Mouse (Mus musculus) forebrain, embryonic 16.5 days (tissue): ENCODE data around the gene D430019H16Rik. TPM values are rescaled to one million over a fixed set of nuclear protein-coding genes. Genes with fewer than 3 reads are reported as not detected.

ENCODE experiments used
- ATAC-seq: fragments of 200-750 bp; cut with Nextera tagmentation; 2 replicates; pipeline ENCODE4 v1.8.0; 2017; ENCODE audit warnings: mild to moderate bottlenecking, moderate library complexity
- H3K27ac ChIP-seq: fragments of 300-500 bp; sonication (generic); 2 replicates; pipeline ENCODE4 v1.5.1; 2014; ENCODE audit warnings: low read length, control low read depth
- H3K27me3 ChIP-seq: fragments of 300-500 bp; sonication (generic); replicated peaks from 2 replicates; pipeline ENCODE4 v1.6.1; 2014; ENCODE audit warnings: low read length; ENCODE audit not compliant: control insufficient read depth, insufficient read depth
- H3K36me3 ChIP-seq: fragments of 300-500 bp; sonication (generic); 2 replicates; pipeline ENCODE4 v1.6.1; 2014; ENCODE audit not compliant: control insufficient read depth, insufficient read depth
- H3K4me1 ChIP-seq: fragments of 300-500 bp; sonication (generic); replicated peaks from 2 replicates; pipeline ENCODE4 v1.6.1; 2014; ENCODE audit warnings: low read length; ENCODE audit not compliant: control insufficient read depth, insufficient read depth
- H3K4me2 ChIP-seq: fragments of 300-500 bp; sonication (generic); 2 replicates; pipeline ENCODE4 v1.6.1; 2014; ENCODE audit warnings: mild to moderate bottlenecking, low read length, control low read depth
- H3K4me3 ChIP-seq: fragments of 300-500 bp; sonication (generic); replicated peaks from 2 replicates; pipeline ENCODE4 v1.5.1; 2014; ENCODE audit warnings: mild to moderate bottlenecking, low read length, control low read depth
- H3K9ac ChIP-seq: fragments of 300-500 bp; sonication (generic); replicated peaks from 2 replicates; pipeline ENCODE4 v1.6.1; 2014; ENCODE audit warnings: low read depth, low read length, control low read depth
- H3K9me3 ChIP-seq: fragments of 300-500 bp; sonication (generic); 2 replicates; pipeline ENCODE4 v1.6.1; 2016; ENCODE audit warnings: low read length; ENCODE audit not compliant: control insufficient read depth
- WGBS: fragments of 180-500 bp; shearing (Covaris S2); extraction: QIAGEN DNeasy Blood & Tissue Kit; methylation state at CpG from one replicate; pipeline ENCODE4 v1.1.7; 2014; 5-methylcytosine and 5-hydroxymethylcytosine counted together
- polyA plus RNA-seq: library from polyadenylated mRNA; unstranded; fragments of >200 nt; fragmentation: Nextera tagmentation; extraction: Ambion mirVana; gene quantifications from 2 replicates; pipeline ENCODE4 v1.2.1, GENCODE M21; 2015

D430019H16Rik gene
- polyA plus RNA-seq, 1 experiment from 2014 or later, result 17.8 TPM

- Histone ChIP-seq H3K9ac (no peak overlapping the region), H3K27me3 (no peaks in the 10 kb centered on the region), H3K9me3 (no peaks in the 10 kb centered on the region), H3K4me2 (no peak overlapping the region), H3K27ac (peak overlapping the region; percentile 34; the same call in 1 of the 2 replicates), H3K36me3 (peaks cover 4% of the 10 kb centered on the region), H3K4me3 (no peak overlapping the region), H3K4me1 (peaks cover 8% of the 10 kb centered on the region)
- peak; percentile 49; the same call in 1 of the 2 replicates for ATAC-seq
- 53% methylated on average over 12 of the region's 12 CpGs for WGBS
These were observed 21.7 kb downstream of the D430019H16Rik start for GRCm38 (mm10) chr12:105475230-105475911.

- H3K9me3 ChIP-seq, result no peaks in the 10 kb centered on the region
- H3K4me2 ChIP-seq, result no peak overlapping the region
- H3K27me3 ChIP-seq, result no peaks in the 10 kb centered on the region
- H3K27ac ChIP-seq, result no peak overlapping the region; the same call in 1 of the 2 replicates
- H3K9ac ChIP-seq, result no peak overlapping the region
- peak; percentile 42 for ATAC-seq
- H3K4me3 ChIP-seq, result no peak overlapping the region
- H3K36me3 ChIP-seq, result peaks cover 5% of the 10 kb centered on the region
- 40% methylated on average over 9 of the region's 9 CpGs for WGBS
- peaks cover 8% of the 10 kb centered on the region for H3K4me1 ChIP-seq
These were observed 22.8 kb downstream of the D430019H16Rik start for GRCm38 (mm10) chr12:105476453-105476852.

GRCm38 (mm10) chr12:105476993-105477392, 23.3 kb downstream of the D430019H16Rik start:
- H3K27ac ChIP-seq, result no peak overlapping the region
- H3K4me2 ChIP-seq, result no peak overlapping the region
- no peaks in the 10 kb centered on the region for H3K27me3 ChIP-seq
- peaks cover 8% of the 10 kb centered on the region for H3K4me1 ChIP-seq
- no peaks in the 10 kb centered on the region for H3K9me3 ChIP-seq
- no peak overlapping the region for H3K4me3 ChIP-seq
- H3K36me3 ChIP-seq, result peaks cover 5% of the 10 kb centered on the region
- 68% methylated on average over 9 of the region's 9 CpGs for WGBS
- ATAC-seq, result no peak
- no peak overlapping the region for H3K9ac ChIP-seq

- Histone ChIP-seq H3K9ac (no peak overlapping the region), H3K9me3 (no peaks in the 10 kb centered on the region), H3K4me1 (no peaks in the 10 kb centered on the region), H3K27ac (no peak overlapping the region), H3K27me3 (no peaks in the 10 kb centered on the region), H3K36me3 (peaks cover 6% of the 10 kb centered on the region; the same call in 1 of the 2 replicates), H3K4me2 (no peak overlapping the region), H3K4me3 (no peak overlapping the region)
- WGBS, result 54% methylated on average over 3 of the region's 3 CpGs
- 0 out of 2 replicates have a peak, but pooled peaks have one; percentile 57 for ATAC-seq
These were observed 29.8 kb downstream of the D430019H16Rik start for GRCm38 (mm10) chr12:105483503-105483902.

- H3K27me3 ChIP-seq, result no peaks in the 10 kb centered on the region
- peaks cover 4% of the 10 kb centered on the region; the same call in 1 of the 2 replicates for H3K36me3 ChIP-seq
- no peak overlapping the region for H3K27ac ChIP-seq
- no peak overlapping the region for H3K9ac ChIP-seq
- no peaks in the 10 kb centered on the region for H3K4me1 ChIP-seq
- no peak overlapping the region for H3K4me3 ChIP-seq
- H3K9me3 ChIP-seq, result no peaks in the 10 kb centered on the region
- WGBS, result 93% methylated on average over 3 of the region's 3 CpGs
- no peak overlapping the region for H3K4me2 ChIP-seq
- no peak for ATAC-seq
These were observed 36.6 kb downstream of the D430019H16Rik start for GRCm38 (mm10) chr12:105490227-105490626.

- no peak overlapping the region for H3K4me3 ChIP-seq
- no peaks in the 10 kb centered on the region for H3K4me1 ChIP-seq
- 89% methylated on average over 6 of the region's 6 CpGs for WGBS
- H3K27ac ChIP-seq, result no peak overlapping the region
- no peaks in the 10 kb centered on the region for H3K9me3 ChIP-seq
- H3K4me2 ChIP-seq, result no peak overlapping the region
- no peaks in the 10 kb centered on the region for H3K27me3 ChIP-seq
- peaks cover 4% of the 10 kb centered on the region; the same call in 1 of the 2 replicates for H3K36me3 ChIP-seq
- H3K9ac ChIP-seq, result no peak overlapping the region
- no peak for ATAC-seq
These were observed 37.1 kb downstream of the D430019H16Rik start for GRCm38 (mm10) chr12:105490794-105491193.

- WGBS, result 81% methylated on average over 5 of the region's 5 CpGs
- H3K27ac ChIP-seq, result no peak overlapping the region
- no peak for ATAC-seq
- H3K4me1 ChIP-seq, result no peaks in the 10 kb centered on the region
- H3K4me2 ChIP-seq, result no peak overlapping the region
- H3K9me3 ChIP-seq, result no peaks in the 10 kb centered on the region
- H3K9ac ChIP-seq, result no peak overlapping the region
- H3K4me3 ChIP-seq, result no peak overlapping the region
- no peaks in the 10 kb centered on the region for H3K27me3 ChIP-seq
- H3K36me3 ChIP-seq, result no peaks in the 10 kb centered on the region
These were observed 41.1 kb downstream of the D430019H16Rik start for GRCm38 (mm10) chr12:105494796-105495195.

- H3K36me3 ChIP-seq, result no peaks in the 10 kb centered on the region
- H3K4me2 ChIP-seq, result no peak overlapping the region
- H3K4me1 ChIP-seq, result no peaks in the 10 kb centered on the region
- H3K9ac ChIP-seq, result no peak overlapping the region
- WGBS, result 12% methylated on average over 6 of the region's 6 CpGs
- no peaks in the 10 kb centered on the region for H3K9me3 ChIP-seq
- H3K27ac ChIP-seq, result no peak overlapping the region
- no peaks in the 10 kb centered on the region for H3K27me3 ChIP-seq
- no peak overlapping the region for H3K4me3 ChIP-seq
- ATAC-seq, result peak; percentile 55
These were observed 44.2 kb downstream of the D430019H16Rik start for GRCm38 (mm10) chr12:105497894-105498293.

- ATAC-seq, result no peak
- H3K36me3 ChIP-seq, result no peaks in the 10 kb centered on the region
- H3K4me2 ChIP-seq, result no peak overlapping the region
- WGBS, result 86% methylated on average over 7 of the region's 7 CpGs
- H3K9ac ChIP-seq, result no peak overlapping the region
- no peaks in the 10 kb centered on the region for H3K27me3 ChIP-seq
- no peak overlapping the region for H3K4me3 ChIP-seq
- no peaks in the 10 kb centered on the region for H3K4me1 ChIP-seq
- no peak overlapping the region for H3K27ac ChIP-seq
- no peaks in the 10 kb centered on the region for H3K9me3 ChIP-seq
These were observed 44.8 kb downstream of the D430019H16Rik start for GRCm38 (mm10) chr12:105498423-105498822.
